Mouse (Mus musculus) common myeloid progenitor, adult 5-6 weeks (primary cell): ENCODE results near the gene Nfkb1. TPM values are rescaled to one million over a fixed set of nuclear protein-coding genes. Genes with fewer than 3 reads are reported as not detected.

Source experiments
- ATAC-seq: replicated peaks from 2 replicates; pipeline ENCODE4 v1.8.0; 2016; ENCODE audit warnings: low read depth, mild to moderate bottlenecking, moderate TSS enrichment, inconsistent platforms; ENCODE audit not compliant: poor library complexity, severe bottlenecking
- total RNA-seq: library from RNA; stranded (forward); fragments of 200-1000, 187-1606 nt; gene quantifications from 2 replicates; pipeline ENCODE4 v1.2.3, GENCODE M21; 2017

The Nfkb1 gene
- 121 and 126 TPM in 2 replicates for total RNA-seq

GRCm38 (mm10) chr3:135691191-135692131 lies at the start of gene Nfkb1:
Gene Nfkb1 (minus strand): TSS chr3:135691547.
- peak; percentile 55 for ATAC-seq

DNA sequence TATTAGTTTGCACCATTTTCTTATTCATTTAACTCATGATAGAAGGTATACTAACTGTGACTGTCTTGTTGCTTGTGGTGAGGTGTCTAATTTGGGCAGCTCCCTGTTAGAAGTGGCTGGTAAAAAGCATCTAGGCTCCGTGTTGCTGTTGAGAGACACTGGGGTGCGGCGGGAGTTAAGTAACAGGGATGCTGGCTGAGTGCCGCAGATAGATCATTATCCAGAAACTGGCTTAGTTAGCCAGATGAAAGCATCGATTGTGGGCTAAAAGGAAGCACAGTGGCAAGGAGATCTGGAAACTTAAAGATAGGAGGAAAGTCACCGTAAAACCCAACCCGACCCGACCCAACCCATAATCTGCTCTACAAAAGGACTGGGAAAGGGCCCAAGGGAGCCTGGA lies 49.4 kb upstream of the Nfkb1 start:
- no peak for ATAC-seq

GRCm38 (mm10) chr3:135734736-135735135 lies 43.4 kb upstream of the Nfkb1 start:
- no peak for ATAC-seq

- ATAC-seq, result no peak
Observed at GRCm38 (mm10) chr3:135732747-135733445, 41.5 kb upstream of the Nfkb1 start.

- ATAC-seq, result peak; percentile 90
Observed at GRCm38 (mm10) chr3:135731292-135732047, 40.1 kb upstream of the Nfkb1 start.

- 0 out of 2 replicates have a peak, but pooled peaks have one; percentile 26 for ATAC-seq
Observed at GRCm38 (mm10) chr3:135730790-135731189, 39.4 kb upstream of the Nfkb1 start.

- no peak for ATAC-seq
Observed at GRCm38 (mm10) chr3:135729575-135729974, 38.2 kb upstream of the Nfkb1 start.

GRCm38 (mm10) chr3:135728900-135729299 lies 37.6 kb upstream of the Nfkb1 start:
- no peak for ATAC-seq

DNA sequence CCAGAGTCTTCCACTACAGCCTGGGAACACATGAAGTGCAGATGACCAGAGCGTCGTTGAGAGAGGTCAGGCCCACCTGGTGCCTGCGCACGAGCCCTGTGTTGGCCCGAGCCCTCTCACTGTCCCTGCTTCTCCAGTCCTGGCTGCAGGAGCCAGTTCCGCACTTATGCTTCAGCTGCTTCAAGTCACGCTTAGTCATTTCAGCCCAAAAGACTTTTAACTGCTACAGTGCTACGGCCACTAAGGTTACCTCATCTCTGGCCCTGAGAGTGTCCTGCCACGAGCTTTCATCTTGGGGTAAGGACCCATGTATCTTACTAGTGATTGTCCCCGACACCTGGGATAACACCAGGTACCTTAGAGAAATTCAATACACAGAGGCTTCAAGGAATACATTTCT lies 36.0 kb upstream of the Nfkb1 start:
- ATAC-seq, result no peak

DNA sequence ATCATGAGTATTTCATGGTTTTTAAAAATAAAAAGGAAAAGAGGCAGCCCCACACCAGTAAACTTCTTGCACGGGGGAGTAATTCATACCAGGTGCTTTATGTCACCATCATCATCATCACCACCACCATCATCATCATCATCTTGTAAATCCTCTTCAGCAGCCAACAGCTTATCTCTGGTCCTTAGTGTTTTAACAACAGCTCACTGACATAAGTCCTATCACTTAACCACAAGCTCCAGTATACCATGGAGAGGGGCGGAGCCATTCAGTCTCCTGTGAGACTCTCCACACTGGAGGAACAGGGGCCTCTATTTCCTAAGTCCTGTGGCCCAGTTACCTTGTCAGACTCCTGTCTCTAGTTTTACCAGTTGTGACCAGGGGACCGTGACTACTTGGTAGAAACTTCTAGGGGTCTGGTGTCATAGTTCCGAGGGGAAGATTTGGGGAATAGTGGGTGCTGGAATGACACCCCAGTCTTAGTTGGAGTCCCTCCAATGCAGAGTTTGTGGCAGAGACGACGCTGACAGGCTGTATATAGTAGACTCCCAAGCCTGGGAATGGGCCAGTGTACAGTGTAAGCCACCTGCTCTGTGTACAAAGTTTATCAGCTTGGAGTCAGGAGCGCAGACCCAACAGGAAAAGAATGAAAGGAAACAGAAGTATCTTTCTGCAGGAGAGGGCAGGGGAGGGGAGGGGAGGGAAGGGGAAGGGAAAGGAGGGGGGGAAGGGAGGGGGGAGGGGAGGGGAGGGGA lies 35.4 kb upstream of the Nfkb1 start:
- ATAC-seq, result peak; percentile 63

GRCm38 (mm10) chr3:135726023-135726422 lies 34.7 kb upstream of the Nfkb1 start:
- ATAC-seq, result no peak

DNA sequence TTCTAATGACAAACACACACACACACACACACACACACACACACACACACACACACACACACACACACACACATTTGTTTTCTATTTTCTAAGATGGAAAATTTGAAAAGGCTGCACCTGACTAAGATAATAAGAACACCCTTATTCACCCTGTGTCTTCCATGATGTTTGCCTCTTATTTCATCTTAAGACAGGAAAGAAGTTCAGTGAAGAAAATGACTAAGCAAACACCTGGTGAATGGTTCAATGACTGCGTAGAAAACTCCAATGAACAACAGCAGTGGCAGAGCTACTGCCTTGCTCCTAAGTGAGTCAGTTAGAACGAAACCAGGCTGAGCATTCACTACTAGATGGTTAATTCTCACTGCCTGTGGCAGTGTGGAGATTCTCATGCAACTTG lies 30.8 kb upstream of the Nfkb1 start:
- ATAC-seq, result no peak

DNA sequence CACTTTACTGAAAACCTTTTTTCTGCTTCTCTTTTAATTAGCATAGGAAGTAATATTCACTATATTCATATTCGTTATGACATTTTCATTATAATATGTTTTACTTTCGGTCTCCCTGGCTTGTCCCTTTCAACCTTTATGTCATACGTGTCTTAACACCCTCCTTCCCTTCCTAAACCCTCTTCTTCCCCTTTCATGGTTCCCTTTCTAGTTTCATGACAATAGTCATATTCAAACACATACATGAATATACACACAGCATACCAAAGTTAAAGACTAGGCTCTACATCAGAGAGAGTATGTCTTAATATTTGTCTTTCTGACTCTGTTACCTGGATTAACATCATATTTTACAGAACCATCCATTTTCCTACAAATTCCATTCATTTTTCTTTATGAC lies 28.6 kb upstream of the Nfkb1 start:
- peak; percentile 61 for ATAC-seq

- peak; percentile 72 for ATAC-seq
Observed at GRCm38 (mm10) chr3:135719179-135719532, 27.8 kb upstream of the Nfkb1 start.

- ATAC-seq, result peak; percentile 56
Observed at GRCm38 (mm10) chr3:135718323-135719178, 27.2 kb upstream of the Nfkb1 start.

DNA sequence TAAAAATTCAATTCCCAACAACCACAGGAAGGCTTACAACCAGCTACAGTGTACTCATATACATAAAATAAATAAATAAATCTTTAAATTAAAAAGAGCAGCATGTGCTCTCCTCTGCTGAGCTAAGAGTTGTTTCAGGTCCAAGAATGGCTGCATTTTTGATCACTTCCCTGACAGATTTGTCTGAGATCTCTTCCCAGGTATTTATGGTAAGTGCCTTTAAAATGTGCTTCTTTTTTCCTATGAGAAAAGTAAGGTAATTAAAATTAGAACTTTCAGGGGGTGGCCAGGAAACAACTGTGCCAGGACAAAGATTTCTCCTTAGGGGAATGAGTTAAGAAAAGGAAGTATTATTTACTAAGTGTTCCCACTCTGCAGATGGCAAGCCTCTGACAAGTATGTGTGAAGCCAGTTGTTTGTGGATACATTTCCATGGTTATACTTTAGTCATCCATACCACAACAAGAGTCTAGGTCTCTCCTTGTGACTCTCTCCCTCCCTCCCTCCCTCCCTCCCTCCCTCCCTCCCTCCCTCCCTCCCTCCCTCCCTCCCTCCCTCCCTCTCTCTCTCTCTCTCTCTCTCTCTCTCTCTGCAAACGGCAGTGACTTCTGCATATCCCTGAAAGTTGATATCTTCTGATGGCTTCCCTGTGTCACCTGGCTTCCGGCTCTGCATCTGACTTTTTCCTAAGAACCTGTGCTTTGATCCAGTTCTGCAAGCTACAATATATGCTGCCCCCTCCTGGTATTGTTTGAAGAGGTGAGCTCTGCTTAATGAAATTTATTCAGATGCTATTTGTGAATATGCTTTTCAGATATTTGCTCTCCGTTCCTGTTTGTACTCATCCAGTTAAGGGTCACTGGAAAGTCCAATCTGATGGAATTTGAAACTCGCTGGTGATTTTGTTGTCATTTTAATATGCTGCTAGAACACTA lies 21.9 kb upstream of the Nfkb1 start:
- ATAC-seq, result peak; percentile 72

- ATAC-seq, result no peak
Observed at GRCm38 (mm10) chr3:135711613-135712012, 20.3 kb upstream of the Nfkb1 start.

- no peak for ATAC-seq
Observed at GRCm38 (mm10) chr3:135711040-135711570, 19.8 kb upstream of the Nfkb1 start.
